Mouse (Mus musculus) stomach, postnatal 0 days (tissue): ENCODE results near the gene Reln.

ENCODE experiments used
- CTCF ChIP-seq: IDR thresholded peaks from 2 replicates; pipeline ENCODE4 v1.5.1; 2016; ENCODE audit warnings: antibody characterized with exemption, low read depth, mild to moderate bottlenecking, moderate library complexity
- EP300 ChIP-seq: optimal IDR thresholded peaks from 2 replicates; pipeline ENCODE3; 2016; ENCODE audit warnings: antibody characterized with exemption

- TF ChIP-seq CTCF: no peak
- no peak for TF ChIP-seq EP300
Observed at GRCm38 (mm10) chr5:22300788-22301187, 43.7 kb downstream of the Reln start.
